Mouse (Mus musculus) C2C12 (cell line): Measurements from ENCODE around the gene Cuedc1.

Experiments
- CEBPB ChIP-seq: IDR thresholded peaks from one replicate; pipeline ENCODE4 v1.6.1; 2011; ENCODE audit warnings: low read depth, mild to moderate bottlenecking, control low read depth, moderate library complexity
- CTCF ChIP-seq: IDR thresholded peaks from one replicate; pipeline ENCODE4 v1.5.1; 2011; ENCODE audit not compliant: control insufficient read depth, insufficient read depth, insufficient read length
- FOSL1 ChIP-seq: IDR thresholded peaks from one replicate; pipeline ENCODE4 v1.8.0; 2011; ENCODE audit warnings: mild to moderate bottlenecking, low read length; ENCODE audit not compliant: poor library complexity, insufficient read depth, severe bottlenecking
- MAX ChIP-seq: IDR thresholded peaks from one replicate; pipeline ENCODE4 v1.6.1; 2011; ENCODE audit warnings: mild to moderate bottlenecking, control low read depth
- MYOD1 ChIP-seq: IDR thresholded peaks from one replicate; pipeline ENCODE4 v1.6.1; 2011; ENCODE audit warnings: low read depth; ENCODE audit not compliant: control insufficient read depth, insufficient read length
- MYOG ChIP-seq: IDR thresholded peaks from one replicate; pipeline ENCODE4 v1.6.1; 2011; ENCODE audit not compliant: control insufficient read depth, insufficient read length; ENCODE audit errors: extremely low read depth
- USF1 ChIP-seq: IDR thresholded peaks from one replicate; pipeline ENCODE4 v1.6.1; 2011; ENCODE audit warnings: low read depth, mild to moderate bottlenecking, control low read depth, moderate library complexity

DNA sequence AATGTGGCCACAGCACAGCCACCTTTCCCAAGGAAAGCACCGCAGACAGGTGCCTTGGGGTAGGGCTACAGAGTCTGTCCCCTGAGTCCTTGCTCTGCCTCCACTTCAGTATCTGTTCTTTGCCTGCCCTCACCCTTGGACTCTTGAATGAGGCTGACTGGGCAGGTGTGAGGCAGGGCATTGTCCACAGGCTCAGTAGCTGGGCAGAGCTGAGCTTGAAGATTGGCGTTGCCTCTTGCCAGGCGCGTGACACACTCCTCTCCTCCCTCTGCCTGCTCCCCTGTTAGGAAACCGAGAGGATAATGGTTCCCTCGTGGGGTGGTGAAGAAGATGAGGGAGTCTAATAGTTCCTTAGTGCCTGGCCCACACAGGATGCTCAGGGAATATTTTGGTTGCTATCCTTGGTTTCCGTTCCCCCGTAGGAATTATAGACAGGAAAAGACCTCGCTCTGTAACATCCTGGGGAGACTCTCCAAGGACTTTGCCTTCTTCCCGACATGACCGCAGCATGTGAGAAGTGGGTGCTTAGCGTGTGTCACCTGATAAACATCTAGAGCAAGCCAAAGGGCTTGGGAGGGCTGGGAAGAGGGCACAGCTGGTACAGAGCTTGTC, 40.1 kb downstream of the Cuedc1 start:
- no peak for TF ChIP-seq CTCF
- no peak for TF ChIP-seq MYOG
- TF ChIP-seq USF1: no peak
- no peak for TF ChIP-seq MYOD1
- no peak for TF ChIP-seq FOSL1
- no peak for TF ChIP-seq CEBPB
- TF ChIP-seq MAX: no peak
